8 mouse cellular contexts compared by ENCODE assay signal in the genomic region with DNA sequence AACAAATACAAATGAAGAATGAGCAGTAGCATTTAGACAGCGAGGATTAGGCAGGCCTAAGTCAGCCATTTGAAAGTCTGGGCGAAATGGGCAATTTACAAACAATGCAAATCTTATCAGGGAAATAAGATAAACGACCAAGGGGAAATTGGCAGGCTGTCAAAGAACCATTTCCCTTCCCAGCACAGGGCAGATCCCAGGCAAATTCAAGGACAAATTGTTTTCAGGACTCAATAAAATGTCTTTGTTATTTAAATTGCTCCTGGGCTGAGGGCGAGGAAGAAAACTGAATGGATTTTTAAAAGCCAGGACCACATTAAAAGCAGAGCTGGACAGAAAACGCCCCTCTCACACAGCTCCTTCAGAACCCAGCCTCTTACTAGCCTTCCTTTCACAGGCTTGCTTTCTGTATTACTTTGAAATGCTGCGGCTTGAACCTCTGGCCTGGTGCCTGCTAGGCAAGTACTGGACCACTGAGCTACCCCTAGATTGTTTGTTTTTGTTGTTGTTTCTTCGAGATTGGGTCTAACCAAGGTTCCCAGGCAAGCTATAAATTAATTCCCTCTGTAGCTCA.
DNase-seq lines count a peak whose midpoint lies in the region; ATAC-seq and TF ChIP-seq lines count a peak whose summit lies in the region.
"Had no signal": no experiment of that assay in that cellular context is flagged by ENCODE, and none has a peak within 500 bp of the region (broad histone marks: within the 10 kb centered on the region; RNA-seq: fewer than 3 reads in every experiment).

No protein-coding gene starts in this region.

- no peak for TF ChIP-seq CTCF in lung, adult 2 months (IDR thresholded peaks at IDR 0.05; ENCODE audit: insufficient read depth, low read length)

- no peaks in the 10 kb centered on the region for H3K27me3 ChIP-seq in forebrain, embryonic 14.5 days (replicated peaks; ENCODE audit: control insufficient read depth, insufficient read depth, low read length)
- H3K27me3 ChIP-seq in hindbrain, embryonic 14.5 days (ENCODE audit: control insufficient read depth, insufficient read depth, low read length): peaks cover 5% of the 10 kb centered on the region; the same call in 1 of the 2 replicates
- H3K27me3 ChIP-seq in stomach, embryonic 15.5 days (replicated peaks): no peaks in the 10 kb centered on the region

- 22% methylated on average over 7 of the region's 7 CpGs for WGBS in lung, adult 2 months
- 2% methylated on average over 7 of the region's 7 CpGs for WGBS in forebrain, embryonic 14.5 days
- 14% methylated on average over 7 of the region's 7 CpGs for WGBS in hindbrain, embryonic 14.5 days
- 24% methylated on average over 7 of the region's 7 CpGs for WGBS in stomach, embryonic 15.5 days

- peaks cover 5% of the 10 kb centered on the region for H3K4me1 ChIP-seq in lung, adult 2 months (ENCODE audit: control insufficient read depth, insufficient read depth, low read length)
- H3K4me1 ChIP-seq in forebrain, embryonic 14.5 days (ENCODE audit: control insufficient read depth, insufficient read depth, low read length): peaks cover 12% of the 10 kb centered on the region
- peaks cover 7% of the 10 kb centered on the region; the same call in 1 of the 2 replicates for H3K4me1 ChIP-seq in hindbrain, embryonic 14.5 days (replicated peaks; ENCODE audit: control insufficient read depth, insufficient read depth, low read length)
- no peaks in the 10 kb centered on the region for H3K4me1 ChIP-seq in stomach, embryonic 15.5 days

- no peaks in the 10 kb centered on the region for H3K9me3 ChIP-seq in forebrain, embryonic 14.5 days (replicated peaks; ENCODE audit: control insufficient read depth, low read length)
- H3K9me3 ChIP-seq in hindbrain, embryonic 14.5 days (ENCODE audit: control insufficient read depth, low read length): no peaks in the 10 kb centered on the region
- no peaks in the 10 kb centered on the region for H3K9me3 ChIP-seq in stomach, embryonic 15.5 days

- no peak overlapping the region for H3K27ac ChIP-seq in forebrain, embryonic 14.5 days (ENCODE audit: low read depth, low read length)
- peak overlapping the region; percentile 54 for H3K27ac ChIP-seq in hindbrain, embryonic 14.5 days
- H3K27ac ChIP-seq in stomach, embryonic 15.5 days: peak overlapping the region; percentile 23

- TF ChIP-seq POLR2A in lung, adult 2 months (IDR thresholded peaks at IDR 0.05; ENCODE audit: borderline replicate concordance, extremely low read depth, low read depth, low read length): no peak

- H3K4me3 ChIP-seq in lung, adult 2 months (replicated peaks; ENCODE audit: extremely low read depth, low read depth, low read length): no peak overlapping the region
- no peak overlapping the region for H3K4me3 ChIP-seq in forebrain, embryonic 14.5 days (ENCODE audit: low read depth, low read length)
- H3K4me3 ChIP-seq in hindbrain, embryonic 14.5 days (replicated peaks; ENCODE audit: low read length): no peak overlapping the region
- H3K4me3 ChIP-seq in stomach, embryonic 15.5 days (replicated peaks): no peak overlapping the region

- no peak overlapping the region for H3K4me2 ChIP-seq in forebrain, embryonic 14.5 days (ENCODE audit: low read length)
- no peak overlapping the region for H3K4me2 ChIP-seq in hindbrain, embryonic 14.5 days (replicated peaks)
- H3K4me2 ChIP-seq in stomach, embryonic 15.5 days: no peak overlapping the region

- peak; percentile 66 for ATAC-seq in forebrain, embryonic 14.5 days
- no peak for ATAC-seq in hindbrain, embryonic 14.5 days (ENCODE audit: low FRiP score)
- ATAC-seq in stomach, embryonic 15.5 days (ENCODE audit: insufficient read depth, low FRiP score, low read depth): no peak
- ATAC-seq: activated CD4-positive, CD25-positive, alpha-beta regulatory T cell, adult 4 months had no signal

- H3K36me3 ChIP-seq in forebrain, embryonic 14.5 days (ENCODE audit: control insufficient read depth, insufficient read depth, low read length): no peaks in the 10 kb centered on the region
- H3K36me3 ChIP-seq in hindbrain, embryonic 14.5 days (replicated peaks; ENCODE audit: control insufficient read depth, insufficient read depth): no peaks in the 10 kb centered on the region
- H3K36me3 ChIP-seq in stomach, embryonic 15.5 days: no peaks in the 10 kb centered on the region

- DNase-seq in lung, adult 18-20 months: peak; percentile 8 to 54
- no peak for DNase-seq in lung, adult 2 months
- peak; percentile 80 for DNase-seq in forebrain, embryonic 14.5 days (ENCODE audit: low spot score)
- no peak for DNase-seq in hindbrain, embryonic 14.5 days (ENCODE audit: low spot score)
- DNase-seq in layer of hippocampus, adult 9-10 months (ENCODE audit: low spot score): no peak
- no peak for DNase-seq in spleen, postnatal 4 days (ENCODE audit: low spot score in 2 of 2)

- no peak overlapping the region for H3K9ac ChIP-seq in forebrain, embryonic 14.5 days (ENCODE audit: low read length)
- no peak overlapping the region for H3K9ac ChIP-seq in hindbrain, embryonic 14.5 days
- H3K9ac ChIP-seq in stomach, embryonic 15.5 days: no peak overlapping the region

Comparison
In these comparisons a context has a peak if more than half of its experiments do, and no peak if none do; other contexts are left out.
1. DNase-seq: peak in lung, adult 18-20 months (2 of 2) and forebrain, embryonic 14.5 days (single experiment); none in lung, adult 2 months (single experiment), hindbrain, embryonic 14.5 days (single experiment), layer of hippocampus, adult 9-10 months (single experiment) and spleen, postnatal 4 days (0 of 2).